Mouse (Mus musculus): ENCODE results near the gene Fancc.

- TF ChIP-seq CTCF (IDR thresholded peaks at IDR 0.05; ENCODE audit: control insufficient read depth, insufficient read depth, insufficient replicate concordance, low read depth, low read length) (no peak), POLR2A (IDR thresholded peaks at IDR 0.05; ENCODE audit: control insufficient read depth, low read depth, low read length) (no peak)
Observed at GRCm38 (mm10) chr13:63400069-63400468, 97.0 kb downstream of the Fancc start.

Data from testis, adult 2 months (tissue).